Mouse (Mus musculus) stomach, embryonic 14.5 days (tissue): ENCODE measurements at regions not wholly inside any gene's neighbourhood (a gene's known extent, or its start where the extent isn't known, plus 50 kb on each side); places are given as distances from the start of the nearest gene placed in this dataset.

Source experiments
- ATAC-seq: fragments of 200-750 bp; cut with Nextera tagmentation; 2 replicates; pipeline ENCODE4 v1.8.0; 2017; ENCODE audit warnings: low read depth, moderate TSS enrichment; ENCODE audit not compliant: insufficient number of reproducible peaks, insufficient read depth, low FRiP score
- H3K27ac ChIP-seq: fragments of 300-500 bp; sonication (generic); 2 replicates; pipeline ENCODE4 v1.5.1; 2014; ENCODE audit warnings: mild to moderate bottlenecking, low read length, moderate library complexity, mixed read lengths
- H3K27me3 ChIP-seq: fragments of 300-500 bp; sonication (generic); 2 replicates; pipeline ENCODE4 v1.6.1; 2014; ENCODE audit warnings: low read length, control low read depth, mixed read lengths; ENCODE audit not compliant: control insufficient read depth, insufficient read depth
- H3K36me3 ChIP-seq: fragments of 300-500 bp; sonication (generic); 2 replicates; pipeline ENCODE4 v1.6.1; 2014; ENCODE audit warnings: mild to moderate bottlenecking, control low read depth, low read length, moderate library complexity, mixed read lengths; ENCODE audit not compliant: control insufficient read depth, insufficient read depth
- H3K4me1 ChIP-seq: fragments of 300-500 bp; sonication (generic); 2 replicates; pipeline ENCODE4 v1.6.1; 2014; ENCODE audit warnings: low read length, control low read depth, mixed read lengths; ENCODE audit not compliant: control insufficient read depth, insufficient read depth
- H3K4me2 ChIP-seq: fragments of 300-500 bp; sonication (generic); replicated peaks from 2 replicates; pipeline ENCODE4 v1.6.1; 2014; ENCODE audit warnings: low read depth, low read length, control low read depth
- H3K4me3 ChIP-seq: fragments of 300-500 bp; sonication (generic); 2 replicates; pipeline ENCODE4 v1.5.1; 2014; ENCODE audit warnings: low read depth, low read length, control low read depth
- H3K9ac ChIP-seq: fragments of 300-500 bp; sonication (generic); replicated peaks from 2 replicates; pipeline ENCODE4 v1.6.1; 2014; ENCODE audit warnings: low read depth, mild to moderate bottlenecking, control low read depth, low read length, moderate library complexity, mixed read lengths
- H3K9me3 ChIP-seq: fragments of 300-500 bp; sonication (generic); 2 replicates; pipeline ENCODE4 v1.6.1; 2016; ENCODE audit warnings: low read depth, low read length, control low read depth; ENCODE audit not compliant: control insufficient read depth
- WGBS: fragments of 180-500 bp; shearing (Covaris S2); extraction: QIAGEN DNeasy Blood & Tissue Kit; methylation state at CpG from one replicate; pipeline ENCODE4 v1.1.7; 2014; 5-methylcytosine and 5-hydroxymethylcytosine counted together

- no peak overlapping the region for H3K4me3 ChIP-seq
- ATAC-seq = no peak
- no peaks in the 10 kb centered on the region for H3K9me3 ChIP-seq
- no peaks in the 10 kb centered on the region for H3K4me1 ChIP-seq
- H3K4me2 ChIP-seq = no peak overlapping the region
- no peaks in the 10 kb centered on the region for H3K36me3 ChIP-seq
- no peak overlapping the region for H3K27ac ChIP-seq
- WGBS = 79% methylated on average over 1 of the region's 1 CpGs
- no peak overlapping the region for H3K9ac ChIP-seq
- no peaks in the 10 kb centered on the region for H3K27me3 ChIP-seq
Observed at GRCm38 (mm10) chr15:40047100-40047499, 87.1 kb upstream of the 9330182O14Rik start.

GRCm38 (mm10) chr15:40068051-40068450 is 66.1 kb upstream of the 9330182O14Rik start:
- no peak overlapping the region for H3K27ac ChIP-seq
- H3K27me3 ChIP-seq = no peaks in the 10 kb centered on the region
- H3K9me3 ChIP-seq = no peaks in the 10 kb centered on the region
- WGBS = 76% methylated on average over 2 of the region's 2 CpGs
- no peak overlapping the region for H3K4me2 ChIP-seq
- H3K4me3 ChIP-seq = no peak overlapping the region
- no peak overlapping the region for H3K9ac ChIP-seq
- H3K4me1 ChIP-seq = no peaks in the 10 kb centered on the region
- H3K36me3 ChIP-seq = no peaks in the 10 kb centered on the region
- ATAC-seq = no peak

- Histone ChIP-seq H3K9ac (no peak overlapping the region), H3K36me3 (no peaks in the 10 kb centered on the region), H3K27ac (no peak overlapping the region), H3K4me1 (0 out of 2 replicates have a peak, but pooled peaks cover 4% of the 10 kb centered on the region), H3K9me3 (no peaks in the 10 kb centered on the region), H3K4me3 (no peak overlapping the region), H3K27me3 (no peaks in the 10 kb centered on the region), H3K4me2 (no peak overlapping the region)
- peak; percentile 53; the same call in 1 of the 2 replicates for ATAC-seq
- WGBS = 57% methylated on average over 3 of the region's 3 CpGs
Observed at GRCm38 (mm10) chr15:40075334-40075893, 58.8 kb upstream of the 9330182O14Rik start.

GRCm38 (mm10) chr15:40079872-40080271 is 54.3 kb upstream of the 9330182O14Rik start:
- Histone ChIP-seq H3K4me1 (0 out of 2 replicates have a peak, but pooled peaks cover 4% of the 10 kb centered on the region), H3K9me3 (no peaks in the 10 kb centered on the region), H3K4me3 (no peak overlapping the region), H3K36me3 (no peaks in the 10 kb centered on the region), H3K27me3 (no peaks in the 10 kb centered on the region), H3K9ac (no peak overlapping the region), H3K27ac (no peak overlapping the region), H3K4me2 (no peak overlapping the region)
- no peak for ATAC-seq
- WGBS = 84% methylated on average over 6 of the region's 6 CpGs
